Mouse (Mus musculus) spleen, adult 18-20 months (tissue): ENCODE measurements around the gene Rps6kb2.
"Not testable (repeated sequence)": the region's sequence is repeated elsewhere in the genome, so short reads cannot be mapped to it uniquely, and the experiment has no call there.

Source experiments
- DNase-seq, 2 experiments: peaks; one replicate each; pipeline ENCODE4 v3.0.0; 2022; ENCODE audit warnings: mixed read lengths in 2 of 2

The Rps6kb2 gene

GRCm38 (mm10) chr19:4136463-4136862, 26.7 kb downstream of the Rps6kb2 start:
- no peak for DNase-seq

- DNase-seq, result not testable (repeated sequence)
Measured at GRCm38 (mm10) chr19:4135963-4136345, 27.2 kb downstream of the Rps6kb2 start.

DNA sequence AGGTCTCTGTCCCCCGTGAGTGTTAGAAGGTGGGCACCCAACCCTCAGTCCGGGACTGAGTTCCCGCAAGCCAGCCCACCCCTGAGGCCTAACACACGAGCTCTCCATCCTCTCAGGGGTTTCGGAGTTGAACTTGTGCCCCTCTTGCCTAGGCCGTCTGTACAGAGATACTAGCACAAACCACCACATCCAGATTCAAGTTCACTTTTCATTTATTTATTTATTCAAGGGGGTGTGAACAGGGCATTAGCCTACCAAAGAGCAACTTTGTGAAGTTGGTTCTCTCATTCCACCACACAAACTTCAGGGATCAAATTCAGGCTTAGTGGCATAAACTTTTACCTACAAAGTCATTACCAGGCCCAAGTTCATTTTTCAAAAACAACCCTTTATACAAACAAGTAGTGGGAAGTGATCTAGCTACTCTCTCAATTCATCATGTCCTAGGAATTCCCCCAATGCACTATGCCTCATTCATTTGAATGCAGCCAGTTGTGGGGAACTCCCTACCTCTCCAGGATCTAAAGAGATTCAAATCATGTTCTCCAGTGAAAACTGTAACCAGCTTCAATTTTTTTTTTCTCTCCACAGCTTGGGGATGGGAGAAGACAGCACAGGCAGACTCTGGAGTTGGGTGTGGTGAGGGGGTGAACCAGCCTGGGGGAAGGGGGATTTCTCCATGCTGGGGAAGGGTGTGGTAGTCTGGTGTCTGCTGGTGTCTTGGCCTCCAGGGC, 27.8 kb downstream of the Rps6kb2 start:
- DNase-seq, result not testable (repeated sequence)

GRCm38 (mm10) chr19:4134354-4134753, 28.8 kb downstream of the Rps6kb2 start:
- no peak for DNase-seq

DNA sequence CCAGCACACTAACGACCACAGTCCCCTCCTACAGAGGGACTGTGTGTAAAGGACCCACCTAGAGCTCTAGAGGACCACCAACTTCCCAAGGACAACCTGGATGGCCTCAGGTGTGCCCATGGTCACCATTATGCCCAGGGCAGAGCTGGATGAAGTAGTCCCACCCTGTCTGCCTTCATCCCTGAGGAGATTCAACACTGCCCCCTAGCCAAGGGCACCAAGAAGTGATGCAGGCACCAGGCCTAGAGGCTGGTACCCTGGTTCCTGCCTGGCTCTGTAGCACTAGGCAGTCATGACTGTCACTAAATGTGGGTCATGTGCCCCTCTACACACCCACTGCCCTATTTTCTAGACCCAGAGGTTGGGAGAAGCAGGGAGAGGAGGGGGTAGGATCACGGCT, 31.4 kb downstream of the Rps6kb2 start:
- DNase-seq, result no peak

- DNase-seq, result no peak
Measured at GRCm38 (mm10) chr19:4131075-4131474, 32.1 kb downstream of the Rps6kb2 start.

GRCm38 (mm10) chr19:4130106-4130505, 33.0 kb downstream of the Rps6kb2 start:
- no peak for DNase-seq

GRCm38 (mm10) chr19:4129462-4129861, 33.7 kb downstream of the Rps6kb2 start:
- no peak for DNase-seq

DNA sequence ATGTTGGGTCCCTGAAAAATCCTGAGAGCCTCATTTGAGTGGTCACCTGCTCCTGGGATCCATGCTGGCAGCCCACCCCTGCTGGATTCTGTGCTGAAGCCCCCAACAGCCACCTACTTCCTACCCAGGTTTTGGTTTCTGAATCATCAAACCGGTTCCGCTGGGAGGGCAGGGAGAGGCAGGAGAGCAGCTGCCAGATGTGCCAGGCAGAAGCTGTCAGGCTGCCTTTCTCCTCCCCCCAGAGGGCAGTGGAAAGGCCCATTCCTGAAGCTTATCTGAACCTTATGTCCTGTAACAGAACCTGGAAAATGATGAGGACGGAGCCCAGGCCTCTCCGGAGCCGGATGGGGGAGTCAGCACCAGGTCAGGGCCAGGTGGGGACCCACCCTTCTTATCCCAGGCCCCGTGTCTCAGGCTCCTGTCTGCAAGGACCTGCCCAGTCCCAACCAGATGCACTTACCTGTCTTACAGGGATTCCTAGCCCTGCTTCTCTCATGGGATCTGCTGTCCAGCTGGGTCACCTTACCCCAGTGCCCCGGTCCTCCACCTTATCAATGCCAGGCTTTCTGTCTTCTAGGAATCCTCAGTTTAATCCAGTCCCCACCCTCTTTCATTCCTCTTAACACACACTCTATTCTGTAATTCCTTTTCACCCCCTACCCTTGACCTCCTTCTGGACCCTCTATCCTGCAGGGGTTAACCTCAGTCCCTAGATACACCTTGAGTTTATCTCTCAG, 36.2 kb downstream of the Rps6kb2 start:
- no peak for DNase-seq

DNA sequence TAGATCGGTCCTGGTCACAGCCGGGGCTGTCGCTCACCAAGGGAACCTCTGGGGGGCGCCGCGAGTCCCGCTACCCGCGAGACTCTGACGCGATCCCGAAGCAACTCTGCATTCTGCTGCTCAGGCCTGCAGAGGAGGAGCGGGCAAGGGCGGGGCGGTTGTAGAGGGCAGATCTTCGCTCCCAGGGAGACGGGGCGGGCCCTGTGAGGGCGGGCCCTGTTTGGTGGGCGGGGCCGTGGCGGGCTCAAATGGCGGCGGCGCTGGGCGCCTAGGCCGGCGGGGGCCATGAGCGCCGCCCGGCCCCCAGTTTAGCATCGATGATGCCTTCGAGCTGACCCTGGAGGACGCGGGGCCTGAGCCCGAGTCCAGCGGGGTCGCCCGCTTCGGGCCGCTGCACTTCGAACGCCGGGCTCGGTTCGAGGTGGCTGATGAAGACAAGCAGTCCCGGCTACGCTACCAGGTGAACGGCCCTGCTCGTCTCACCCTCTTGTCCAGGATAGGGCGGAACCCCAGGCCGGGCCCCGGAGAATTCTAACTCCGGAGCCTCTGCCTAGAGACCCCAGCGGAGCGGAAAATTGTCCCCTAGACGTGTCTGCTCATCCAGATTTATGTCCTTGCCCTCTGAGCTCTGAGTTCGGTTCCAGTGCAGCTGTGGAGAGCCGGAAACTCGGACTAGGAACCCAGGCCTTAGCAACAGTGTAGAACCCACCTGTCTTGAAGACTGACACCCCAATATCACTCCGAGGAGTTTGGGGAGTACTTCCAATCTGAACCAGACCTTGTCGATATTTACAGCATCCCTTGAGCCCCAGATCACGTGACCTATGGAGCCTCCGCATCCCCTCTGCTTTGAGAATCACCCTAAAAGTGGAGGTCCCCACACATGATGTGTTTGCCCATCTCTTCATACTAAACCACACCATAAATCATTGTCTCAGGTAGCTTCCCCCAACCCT, 37.1 kb downstream of the Rps6kb2 start, which contains the start of gene Aip:
Gene Aip (minus strand): TSS at position 118 of the 956 bp plus-strand sequence.
- DNase-seq, result peak; percentile 98 to 99

- not testable (repeated sequence) for DNase-seq
Measured at GRCm38 (mm10) chr19:4125268-4125667, 37.9 kb downstream of the Rps6kb2 start.

DNA sequence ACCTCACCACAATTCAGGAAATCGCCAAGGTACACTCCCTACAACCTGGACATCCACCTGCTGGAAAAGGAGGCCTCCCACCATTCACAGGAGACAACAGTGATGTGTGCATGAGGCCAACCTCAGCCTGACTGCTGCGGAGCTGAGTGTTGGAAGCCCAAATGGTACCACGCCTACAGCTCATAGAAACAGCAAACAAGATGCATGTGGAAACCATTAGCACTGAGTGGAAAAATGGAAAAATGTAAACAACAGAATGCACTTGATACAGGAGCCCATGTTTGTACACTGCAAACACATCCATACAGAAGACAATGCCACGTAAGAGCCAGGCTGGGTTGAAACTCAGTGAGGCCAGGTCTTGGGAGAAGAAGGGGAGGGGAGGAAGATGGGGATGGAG, 38.7 kb downstream of the Rps6kb2 start:
- DNase-seq, result no peak

- no peak for DNase-seq
Measured at GRCm38 (mm10) chr19:4122411-4123370, 40.5 kb downstream of the Rps6kb2 start.

DNA sequence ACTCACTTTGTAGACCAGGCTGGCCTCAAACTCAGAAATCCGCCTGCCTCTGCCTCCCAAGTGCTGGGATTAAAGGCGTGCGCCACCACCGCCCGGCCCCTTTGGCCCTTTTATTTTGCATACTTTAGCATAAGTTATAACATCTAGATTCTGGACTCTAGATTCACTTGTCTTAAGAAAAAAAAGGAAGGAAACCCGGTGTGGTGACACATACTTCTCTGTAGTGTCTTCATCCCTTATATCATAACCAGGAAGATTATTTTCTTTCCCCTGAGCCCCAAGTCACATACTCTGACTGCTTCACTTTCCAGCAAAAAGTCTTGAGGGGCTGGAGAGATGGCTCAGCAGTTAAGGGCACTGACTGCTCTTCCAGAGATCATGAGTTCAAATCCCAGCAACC, 41.3 kb downstream of the Rps6kb2 start:
- DNase-seq, result not testable (repeated sequence)

DNA sequence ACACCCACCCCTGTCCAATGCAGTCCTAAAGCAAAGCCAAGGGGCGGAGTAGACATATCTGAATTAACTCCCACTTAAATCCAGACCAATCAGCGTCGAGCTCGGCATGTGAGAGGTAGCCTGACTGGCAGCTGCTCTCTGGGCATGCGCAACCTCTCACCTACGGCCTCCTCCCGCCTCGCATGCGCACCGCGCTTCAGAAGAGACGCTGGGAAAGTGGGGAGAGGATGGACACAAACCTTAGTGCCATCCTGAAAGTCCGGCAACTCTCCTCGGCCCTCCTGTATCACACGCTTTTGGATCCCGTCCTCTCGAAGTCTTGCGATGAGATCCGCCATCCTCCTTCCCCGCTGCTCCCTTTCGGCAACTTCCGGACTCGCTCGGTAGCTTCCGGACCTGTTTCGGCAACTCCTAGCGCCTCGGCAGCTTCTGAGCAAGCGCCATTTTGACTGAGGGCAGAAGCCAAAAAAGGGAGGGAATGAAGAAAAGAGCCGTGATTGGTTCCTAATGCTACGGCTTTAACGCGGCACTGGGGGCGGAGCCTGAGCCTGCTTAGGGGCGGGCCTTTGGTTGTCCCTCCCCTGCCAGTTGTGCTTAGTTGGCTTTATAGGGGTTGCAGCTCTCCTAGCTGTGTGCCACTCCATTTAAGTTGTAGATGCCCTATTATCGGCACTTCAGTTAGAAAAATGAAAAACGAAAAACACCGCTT, 41.9 kb downstream of the Rps6kb2 start:
- peak; percentile 96 to 98 for DNase-seq

- no peak for DNase-seq
Measured at GRCm38 (mm10) chr19:4120496-4120895, 42.7 kb downstream of the Rps6kb2 start.

GRCm38 (mm10) chr19:4119716-4120487, 43.3 kb downstream of the Rps6kb2 start:
- DNase-seq, result no peak

GRCm38 (mm10) chr19:4118350-4118749, 44.8 kb downstream of the Rps6kb2 start:
- DNase-seq, result no peak

- DNase-seq, result no peak
Measured at GRCm38 (mm10) chr19:4117006-4117405, 46.1 kb downstream of the Rps6kb2 start.

GRCm38 (mm10) chr19:4115816-4116215, 47.3 kb downstream of the Rps6kb2 start:
- DNase-seq, result no peak
